Mouse (Mus musculus) lung, postnatal 14 days (tissue): ENCODE results near the gene Cdh6.

Experiments
- DNase-seq: peaks from one replicate; pipeline ENCODE4 v3.0.0; 2021

Cdh6 gene

GRCm38 (mm10) chr15:13057302-13057701 is 116.2 kb downstream of the Cdh6 start:
- no peak for DNase-seq

GRCm38 (mm10) chr15:13047910-13048309 is 125.6 kb downstream of the Cdh6 start:
- no peak for DNase-seq

GRCm38 (mm10) chr15:13034436-13034835 is 139.0 kb downstream of the Cdh6 start:
- no peak for DNase-seq

GRCm38 (mm10) chr15:13030641-13031040 is 142.8 kb downstream of the Cdh6 start:
- no peak for DNase-seq

DNA sequence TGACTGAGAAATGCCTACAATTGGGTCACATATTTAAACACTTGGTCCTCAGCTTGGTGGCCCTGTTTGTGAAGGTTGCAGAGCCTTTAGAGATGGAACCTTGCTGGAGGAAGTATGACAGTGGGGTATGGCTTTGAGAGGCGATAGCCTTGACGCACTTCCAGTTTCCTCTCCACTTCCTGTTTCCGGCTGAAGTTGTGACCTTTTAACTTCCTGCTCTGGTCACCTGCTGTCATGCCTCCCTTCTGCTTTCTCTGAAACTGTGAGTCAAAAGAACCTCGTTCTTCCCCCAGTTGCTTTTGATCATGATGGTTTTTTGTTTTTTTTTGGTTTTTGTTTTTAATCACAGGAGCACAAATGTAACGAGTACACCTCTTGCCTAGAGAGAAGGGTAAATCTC is 146.0 kb downstream of the Cdh6 start:
- no peak for DNase-seq

DNA sequence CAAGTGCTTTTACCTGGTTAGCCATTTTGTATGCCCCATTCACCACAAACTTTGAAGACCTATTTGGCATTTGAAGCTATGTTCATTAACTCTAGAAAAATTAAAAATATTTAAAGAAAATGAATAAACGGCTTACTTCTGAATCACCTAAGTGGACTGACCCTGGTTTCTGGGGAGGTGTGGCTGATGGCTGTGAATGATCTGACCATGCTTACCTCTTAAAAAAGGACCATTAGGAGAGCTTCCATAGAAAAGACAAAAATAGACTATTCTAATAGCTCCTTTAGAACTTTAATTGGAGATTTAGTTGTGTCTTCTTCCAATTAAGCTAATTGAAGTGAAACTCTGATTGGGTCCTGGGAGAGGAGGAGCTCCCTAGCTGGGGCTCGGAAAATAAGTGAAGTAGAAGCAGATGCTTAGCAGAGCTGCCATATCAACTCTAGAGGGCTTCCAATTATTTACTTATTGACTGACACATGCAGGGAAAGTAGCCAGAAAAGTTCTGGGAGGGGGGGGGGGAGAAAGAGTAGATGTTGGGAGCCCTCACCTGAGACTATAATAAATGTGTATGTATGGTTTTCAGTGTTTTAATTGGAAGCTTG is 156.6 kb downstream of the Cdh6 start:
- no peak for DNase-seq

GRCm38 (mm10) chr15:13008803-13009202 is 164.7 kb downstream of the Cdh6 start:
- DNase-seq, result no peak

DNA sequence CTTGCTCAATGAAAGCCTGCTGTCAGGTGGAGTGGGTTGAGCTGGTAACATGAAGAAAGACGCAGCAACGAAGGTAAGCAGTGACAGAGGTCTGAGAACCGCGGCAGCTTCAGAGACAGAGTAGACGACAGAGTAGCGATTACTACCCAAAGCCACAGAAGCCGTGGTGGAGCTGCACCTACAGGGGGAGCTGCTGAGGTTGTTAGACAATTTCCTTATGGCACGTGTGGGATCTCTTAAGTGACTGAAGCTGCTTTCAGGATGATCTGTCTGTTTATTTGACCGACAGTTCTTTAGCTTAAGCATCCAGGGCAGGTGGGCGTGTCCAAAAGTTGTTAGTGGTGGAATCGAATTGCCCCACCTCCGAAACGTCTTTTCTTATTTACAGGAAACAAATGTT is 167.5 kb downstream of the Cdh6 start:
- no peak for DNase-seq

DNA sequence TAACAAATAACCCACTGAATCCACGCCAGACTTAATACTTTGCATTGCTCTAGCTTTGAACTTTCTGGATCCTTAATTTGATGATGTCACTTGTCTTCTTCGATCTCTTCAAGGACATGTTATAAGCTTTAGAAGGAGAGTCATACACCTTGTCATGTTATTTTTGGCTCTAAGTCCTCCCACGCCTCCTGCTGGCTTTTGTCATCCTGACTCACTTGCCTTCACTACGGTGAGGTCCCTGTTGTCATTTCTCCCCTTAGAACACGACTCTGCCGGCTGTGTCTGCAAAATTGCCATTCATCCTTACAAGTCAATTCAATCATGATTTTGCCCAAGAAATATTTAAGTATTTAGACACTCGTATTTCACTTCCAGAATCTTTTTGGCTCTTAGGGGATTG is 171.9 kb downstream of the Cdh6 start:
- DNase-seq, result no peak

DNA sequence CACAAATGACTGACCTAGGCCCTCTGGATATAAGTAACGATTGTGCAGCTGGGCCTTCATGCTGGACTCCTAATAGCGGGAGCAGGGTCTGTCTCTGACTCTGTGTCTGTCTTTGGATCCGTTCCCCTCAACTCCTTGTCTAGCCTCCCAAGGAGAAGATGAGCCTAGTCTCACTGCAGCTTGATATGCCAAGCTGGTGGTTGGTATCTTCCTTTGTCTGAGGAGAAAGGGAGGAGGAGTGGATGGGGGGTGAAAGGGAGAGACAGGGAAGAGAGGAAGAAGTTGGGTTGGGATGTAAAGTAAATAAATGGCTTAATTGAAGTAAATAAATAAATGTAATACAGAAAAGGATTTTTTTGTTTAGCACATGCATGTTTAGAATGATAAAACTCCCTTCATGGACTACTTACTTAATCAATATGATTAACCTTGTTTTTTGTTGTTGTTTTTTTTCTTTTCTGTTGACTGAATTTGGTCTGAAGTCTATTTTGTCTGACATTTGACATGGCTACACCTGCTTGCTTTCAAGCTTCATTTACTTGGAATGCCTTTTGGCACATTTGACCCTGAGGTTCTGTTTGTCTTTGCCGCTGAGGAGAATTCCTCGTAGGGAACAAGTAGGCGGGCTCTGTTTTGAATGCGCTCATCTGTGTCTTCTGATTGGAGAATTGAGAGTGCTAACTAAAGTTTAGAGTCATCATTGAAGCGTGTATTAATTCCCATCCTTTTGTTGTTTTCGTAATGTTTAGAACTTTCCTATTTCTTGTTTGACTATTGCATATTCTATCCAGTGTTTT is 178.7 kb downstream of the Cdh6 start:
- DNase-seq, result no peak
